Mouse (Mus musculus) heart, postnatal 0 days (tissue): ENCODE measurements at regions not wholly inside any gene's neighbourhood (a gene's known extent, or its start where the extent isn't known, plus 50 kb on each side); places are given as distances from the start of the nearest gene placed in this dataset.

Experiments used
- ATAC-seq: fragments of 200-750 bp; cut with Nextera tagmentation; 2 replicates; pipeline ENCODE4 v1.8.0; 2017; ENCODE audit warnings: low read depth, moderate number of reproducible peaks, moderate library complexity; ENCODE audit not compliant: insufficient read depth
- DNase-seq: peaks from one replicate; pipeline ENCODE4 v3.0.0-alpha.2; 2016; ENCODE audit warnings: low spot score
- H3K27ac ChIP-seq: fragments of 300-500 bp; sonication (generic); 2 replicates; pipeline ENCODE4 v1.5.1; 2014; ENCODE audit warnings: low read depth, mild to moderate bottlenecking
- H3K27me3 ChIP-seq: fragments of 300-500 bp; sonication (generic); 2 replicates; pipeline ENCODE4 v1.6.1; 2014; ENCODE audit warnings: low read length, mixed read lengths; ENCODE audit not compliant: control insufficient read depth, insufficient read depth
- H3K36me3 ChIP-seq: fragments of 300-500 bp; sonication (generic); replicated peaks from 2 replicates; pipeline ENCODE4 v1.6.1; 2014; ENCODE audit warnings: low read length, mixed read lengths; ENCODE audit not compliant: control insufficient read depth, insufficient read depth
- H3K4me1 ChIP-seq: fragments of 300-500 bp; sonication (generic); 2 replicates; pipeline ENCODE4 v1.6.1; 2014; ENCODE audit warnings: antibody characterized with exemption; ENCODE audit not compliant: control insufficient read depth, insufficient read depth
- H3K4me2 ChIP-seq: fragments of 300-500 bp; sonication (generic); 2 replicates; pipeline ENCODE4 v1.6.1; 2014; ENCODE audit warnings: low read depth, mild to moderate bottlenecking, low read length, moderate library complexity
- H3K4me3 ChIP-seq: fragments of 300-500 bp; sonication (generic); 2 replicates; pipeline ENCODE4 v1.5.1; 2014; ENCODE audit warnings: low read depth, low read length
- H3K9ac ChIP-seq: fragments of 300-500 bp; sonication (generic); replicated peaks from 2 replicates; pipeline ENCODE4 v1.6.1; 2014; ENCODE audit warnings: low read depth, low read length, mixed read lengths
- H3K9me3 ChIP-seq: fragments of 300-500 bp; sonication (generic); replicated peaks from 2 replicates; pipeline ENCODE4 v1.6.1; 2016; ENCODE audit warnings: low read length; ENCODE audit not compliant: control insufficient read depth
- CTCF ChIP-seq: IDR thresholded peaks from 2 replicates; pipeline ENCODE4 v1.5.1; 2016; ENCODE audit warnings: antibody characterized with exemption, control low read depth, low read depth
- EP300 ChIP-seq: IDR thresholded peaks from 2 replicates; pipeline ENCODE4 v1.6.1; 2016; ENCODE audit warnings: antibody characterized with exemption, low read depth
- WGBS: fragments of 180-500 bp; shearing (Covaris S2); extraction: QIAGEN DNeasy Blood & Tissue Kit; methylation state at CpG from one replicate; pipeline ENCODE4 v1.1.7; 2014; 5-methylcytosine and 5-hydroxymethylcytosine counted together

DNA sequence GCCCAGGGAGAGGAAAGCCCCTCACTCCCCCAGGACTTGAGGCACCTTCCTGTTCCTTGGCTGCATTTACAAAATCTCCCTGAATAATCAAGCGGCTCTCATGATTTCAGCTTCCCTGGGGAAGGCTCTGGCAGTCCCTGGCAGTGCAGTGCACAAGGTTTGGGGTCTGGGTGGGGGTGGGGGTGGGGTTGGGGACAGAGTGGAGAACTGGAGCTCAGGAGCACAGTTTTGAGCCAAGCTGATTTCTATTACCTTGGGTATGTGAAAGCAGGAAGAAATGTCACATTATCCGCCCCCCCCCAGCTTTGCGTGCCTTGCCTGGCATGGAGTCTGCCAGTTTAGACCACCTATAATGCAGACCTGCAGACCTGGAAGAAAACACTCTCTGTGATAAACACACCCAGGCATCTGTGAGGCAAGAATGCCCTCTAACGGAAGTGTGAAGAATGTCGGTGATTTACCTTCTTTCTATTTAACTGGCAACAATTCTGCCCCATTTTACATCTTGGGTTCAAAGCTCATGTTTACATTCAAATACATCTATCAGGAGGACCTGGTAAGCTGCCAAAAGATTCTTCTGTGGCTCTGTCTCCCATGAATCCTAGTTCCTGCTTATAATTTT is 93.9 kb upstream of the Far2 start:
- no peak for ATAC-seq
- Histone ChIP-seq H3K4me2 (no peak overlapping the region), H3K9me3 (no peaks in the 10 kb centered on the region), H3K27ac (no peak overlapping the region), H3K4me1 (no peaks in the 10 kb centered on the region), H3K27me3 (no peaks in the 10 kb centered on the region), H3K4me3 (no peak overlapping the region), H3K36me3 (no peaks in the 10 kb centered on the region), H3K9ac (no peak overlapping the region)
- TF ChIP-seq EP300: no peak
- peak; percentile 44 for TF ChIP-seq CTCF
- peak; percentile 7 for DNase-seq
- WGBS: 38% methylated on average over 5 of the region's 5 CpGs

DNA sequence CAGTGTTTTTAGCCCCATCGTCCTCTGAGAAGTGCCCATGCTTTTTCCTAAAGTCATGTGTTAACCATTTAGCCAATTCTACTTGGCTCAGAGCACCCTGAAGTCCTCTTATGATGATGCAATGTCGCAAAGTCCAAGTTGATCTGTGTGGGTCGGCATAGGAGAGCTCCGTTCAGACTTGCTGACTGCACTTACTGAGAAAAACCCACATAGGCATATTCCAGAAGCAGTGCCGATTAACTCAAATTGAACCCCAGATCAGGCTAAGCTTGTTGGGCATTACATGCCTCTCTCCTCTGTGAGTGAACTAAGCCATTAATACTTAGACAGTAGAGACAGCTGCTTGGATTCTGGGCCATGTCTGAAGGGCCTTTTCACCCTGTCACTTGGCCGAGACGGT is 93.3 kb upstream of the Far2 start:
- H3K4me3 ChIP-seq: no peak overlapping the region
- DNase-seq (no peak), ATAC-seq (no peak)
- no peaks in the 10 kb centered on the region for H3K27me3 ChIP-seq
- H3K9ac ChIP-seq: no peak overlapping the region
- no peak for TF ChIP-seq CTCF
- TF ChIP-seq EP300: no peak
- 82% methylated on average over 7 of the region's 7 CpGs for WGBS
- no peaks in the 10 kb centered on the region for H3K36me3 ChIP-seq
- no peaks in the 10 kb centered on the region for H3K4me1 ChIP-seq
- H3K4me2 ChIP-seq: no peak overlapping the region
- no peaks in the 10 kb centered on the region for H3K9me3 ChIP-seq
- H3K27ac ChIP-seq: no peak overlapping the region

DNA sequence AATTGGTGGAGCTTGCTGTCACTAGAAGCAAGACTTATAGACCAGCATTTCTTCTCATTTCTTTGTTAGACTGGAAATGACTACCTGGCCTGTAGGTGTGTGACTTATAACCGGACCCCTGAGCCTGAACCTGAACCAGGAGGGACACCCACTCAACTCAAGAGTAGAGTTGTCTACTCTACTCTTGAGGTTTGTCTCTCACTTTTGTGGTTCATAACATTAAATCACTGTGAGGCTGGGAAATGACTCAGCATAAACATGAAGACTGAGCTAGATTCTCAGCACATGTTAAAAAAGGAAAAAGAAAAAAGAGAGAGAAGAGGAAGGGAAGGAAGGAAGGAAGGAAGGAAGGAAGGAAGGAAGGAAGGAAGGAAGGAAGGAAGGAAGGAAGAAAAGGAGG is 92.8 kb upstream of the Far2 start:
- Histone ChIP-seq H3K27me3 (no peaks in the 10 kb centered on the region), H3K36me3 (no peaks in the 10 kb centered on the region), H3K27ac (no peak overlapping the region), H3K9ac (no peak overlapping the region), H3K4me1 (no peaks in the 10 kb centered on the region), H3K9me3 (no peaks in the 10 kb centered on the region), H3K4me2 (no peak overlapping the region), H3K4me3 (no peak overlapping the region)
- WGBS: 75% methylated on average over 1 of the region's 1 CpGs
- TF ChIP-seq EP300: no peak
- no peak for TF ChIP-seq CTCF
- DNase-seq: no peak
- ATAC-seq: no peak

DNA sequence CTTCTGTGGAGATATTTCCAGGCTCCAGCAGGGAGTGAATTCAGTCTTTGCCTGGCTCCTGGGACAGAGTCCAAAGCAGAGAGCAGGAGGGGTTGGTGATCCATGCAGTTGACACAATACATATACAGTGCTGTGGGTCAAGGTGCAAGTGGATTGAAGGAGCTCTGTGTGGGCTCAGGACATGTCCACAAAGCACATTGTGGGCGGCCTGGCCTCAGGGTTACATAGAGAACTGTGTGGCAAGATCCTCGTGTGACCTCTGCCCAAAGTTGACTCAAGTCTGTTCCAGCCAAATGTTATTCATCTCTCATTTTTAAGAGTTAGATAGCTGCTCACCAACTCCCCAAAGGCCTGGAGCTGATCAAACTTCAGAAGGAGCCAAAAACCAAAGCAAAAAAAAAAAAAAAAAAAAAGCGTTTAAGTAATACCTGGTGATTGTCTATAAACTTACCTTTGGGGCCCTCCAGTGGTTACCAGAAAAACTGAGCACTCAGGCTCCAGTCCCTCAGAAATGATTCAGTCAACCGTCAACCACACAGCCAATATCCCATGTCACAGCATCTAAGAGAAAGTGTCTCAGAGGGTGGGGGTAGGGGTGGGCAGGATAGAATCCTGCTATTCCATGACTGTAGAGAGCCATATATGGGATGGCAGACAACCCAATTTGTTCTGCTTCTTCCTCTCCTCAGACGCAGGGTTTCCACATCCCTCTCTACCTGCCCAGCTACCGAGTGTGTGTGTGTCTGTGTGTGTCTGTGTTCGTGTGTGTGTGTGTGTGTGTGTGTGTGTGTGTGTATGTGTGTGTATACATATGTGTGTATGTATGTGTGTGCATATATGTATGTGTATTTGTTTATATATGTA is 91.9 kb upstream of the Far2 start:
- ATAC-seq: no peak
- H3K27me3 ChIP-seq: no peaks in the 10 kb centered on the region

DNA sequence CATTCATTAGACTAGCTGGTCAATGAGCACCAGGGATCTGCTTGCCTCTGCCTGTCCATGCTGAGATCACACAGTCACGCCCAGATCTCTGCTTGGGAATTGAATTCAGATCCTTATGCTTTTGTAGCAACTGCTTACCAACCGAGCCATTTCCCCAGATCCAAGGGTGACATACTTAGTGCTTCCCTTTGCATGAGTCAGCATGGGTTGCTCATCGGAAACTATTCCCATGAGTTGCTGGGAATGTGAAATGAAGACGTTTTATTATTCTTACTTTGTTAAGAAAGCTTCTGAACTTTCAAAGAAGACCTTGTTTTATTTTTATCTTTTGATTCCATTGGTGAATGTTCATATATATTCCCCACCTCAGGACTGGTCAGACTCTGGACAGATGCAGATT is 82.3 kb upstream of the Far2 start:
- TF ChIP-seq CTCF (no peak), EP300 (no peak)
- no peaks in the 10 kb centered on the region for H3K9me3 ChIP-seq
- ATAC-seq (no peak), DNase-seq (no peak)
- no peak overlapping the region for H3K27ac ChIP-seq
- no peaks in the 10 kb centered on the region for H3K27me3 ChIP-seq
- H3K4me3 ChIP-seq: no peak overlapping the region
- WGBS: 67% methylated on average over 4 of the region's 4 CpGs
- H3K4me1 ChIP-seq: no peaks in the 10 kb centered on the region
- H3K4me2 ChIP-seq: no peak overlapping the region
- no peaks in the 10 kb centered on the region for H3K36me3 ChIP-seq
- no peak overlapping the region for H3K9ac ChIP-seq

More for the DNA sequence above, 91.9 kb upstream of the Far2 start:
- no peak overlapping the region for H3K4me2 ChIP-seq
- 56% methylated on average over 6 of the region's 7 CpGs for WGBS
- TF ChIP-seq CTCF (peak; percentile 34), EP300 (no peak)
- DNase-seq: no peak
- H3K4me3 ChIP-seq: no peak overlapping the region
- no peaks in the 10 kb centered on the region for H3K36me3 ChIP-seq
- no peak overlapping the region for H3K27ac ChIP-seq
- no peaks in the 10 kb centered on the region for H3K4me1 ChIP-seq
- no peak overlapping the region for H3K9ac ChIP-seq
- H3K9me3 ChIP-seq: no peaks in the 10 kb centered on the region
